Mouse (Mus musculus) layer of hippocampus, postnatal 36 days (tissue): ENCODE results near the gene Igf2. TPM values are rescaled to one million over a fixed set of nuclear protein-coding genes. Genes with fewer than 3 reads are reported as not detected.
A peak's percentile ranks its signal among the peaks of the same experiment; 100 is the strongest.

Experiments used
- DNase-seq, 2 experiments: peaks; one replicate each; pipeline ENCODE4 v3.0.0; 2022
- total RNA-seq, 2 experiments: library from RNA; stranded (reverse); gene quantifications; 2 replicates each; pipeline ENCODE4 v1.2.3; 2021

The Igf2 gene
- 100 to 1,000 TPM in 1 of 2 experiments, 10 to 100 TPM in 1; 61.7 to 106 TPM for total RNA-seq

DNA sequence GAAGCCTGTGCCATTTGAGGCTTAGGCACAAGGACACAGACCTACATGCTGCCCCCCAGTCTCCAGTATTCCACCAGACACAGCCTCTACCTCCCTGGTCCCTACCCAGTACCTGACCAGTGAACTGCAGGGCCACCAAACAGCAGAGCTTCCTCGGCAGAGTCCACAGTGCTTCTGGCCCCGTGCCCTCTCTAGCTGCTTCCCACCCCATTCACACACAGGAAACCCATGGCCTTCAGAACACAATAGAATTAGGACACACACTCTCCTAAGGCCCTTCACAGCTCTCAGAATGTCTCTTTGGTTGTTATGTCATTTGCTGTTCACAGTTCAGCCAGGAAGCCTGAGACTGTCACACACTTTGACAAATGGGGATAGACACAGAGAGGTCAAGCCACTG lies at the start of gene Igf2:
Igf2 (minus strand) TSS at position 158 of the 400 bp plus-strand sequence.
- DNase-seq, result no peak

DNA sequence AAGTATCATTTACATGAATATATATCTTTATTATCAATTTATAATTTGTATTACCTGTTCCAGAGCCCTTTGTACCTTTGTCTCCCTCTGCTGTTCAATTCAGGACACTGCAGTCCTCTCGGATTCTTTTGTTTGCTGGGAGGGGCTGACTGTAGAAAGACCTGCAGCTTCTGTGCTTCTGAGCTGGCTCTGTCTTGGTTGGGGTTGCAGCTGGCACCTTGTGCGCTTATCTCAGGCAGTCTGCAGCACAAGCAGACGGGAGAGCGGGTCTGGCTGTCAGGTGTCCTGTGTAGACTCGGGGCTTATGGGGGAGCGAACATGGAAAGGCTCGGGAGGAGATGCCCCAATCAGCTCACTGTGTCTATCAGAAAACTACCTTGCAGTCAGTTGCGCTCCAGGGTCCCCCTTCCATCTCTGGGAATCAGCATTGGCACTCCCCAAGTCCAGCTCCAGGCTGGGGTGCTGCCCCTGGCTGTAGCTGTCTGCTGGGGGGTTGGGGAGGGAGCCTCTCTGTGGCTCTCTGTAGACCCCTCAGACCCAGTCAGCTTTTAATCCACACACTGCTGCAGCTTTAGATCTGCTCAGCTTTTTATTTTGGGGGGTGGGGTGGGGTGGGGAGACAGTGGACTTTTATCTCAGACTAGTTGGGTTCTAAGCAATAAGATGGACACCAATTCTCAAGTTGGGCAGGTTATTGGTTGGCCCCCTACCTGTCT lies 48.3 kb upstream of the Igf2 start:
- peak; percentile 17 to 23 for DNase-seq

DNA sequence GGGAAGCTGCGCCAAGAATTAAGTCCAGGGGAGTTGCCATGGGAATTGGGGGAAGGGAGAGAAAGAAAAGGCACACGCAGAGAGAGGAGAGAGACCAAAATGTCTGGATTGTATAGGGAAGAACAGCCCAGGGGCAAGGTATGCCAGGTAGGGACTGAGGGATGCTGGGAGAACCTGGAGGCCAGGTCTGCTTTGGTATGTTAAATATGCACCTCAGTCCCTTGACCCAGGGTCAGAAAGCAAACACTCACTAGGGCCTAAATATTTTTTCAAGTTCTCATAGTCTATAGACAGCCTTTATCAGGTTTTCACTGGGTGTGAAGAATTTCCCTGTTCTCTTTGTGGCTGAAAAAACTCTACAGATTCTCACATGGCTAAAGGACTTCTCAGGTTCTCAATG lies 40.3 kb upstream of the Igf2 start:
- DNase-seq, result no peak

DNA sequence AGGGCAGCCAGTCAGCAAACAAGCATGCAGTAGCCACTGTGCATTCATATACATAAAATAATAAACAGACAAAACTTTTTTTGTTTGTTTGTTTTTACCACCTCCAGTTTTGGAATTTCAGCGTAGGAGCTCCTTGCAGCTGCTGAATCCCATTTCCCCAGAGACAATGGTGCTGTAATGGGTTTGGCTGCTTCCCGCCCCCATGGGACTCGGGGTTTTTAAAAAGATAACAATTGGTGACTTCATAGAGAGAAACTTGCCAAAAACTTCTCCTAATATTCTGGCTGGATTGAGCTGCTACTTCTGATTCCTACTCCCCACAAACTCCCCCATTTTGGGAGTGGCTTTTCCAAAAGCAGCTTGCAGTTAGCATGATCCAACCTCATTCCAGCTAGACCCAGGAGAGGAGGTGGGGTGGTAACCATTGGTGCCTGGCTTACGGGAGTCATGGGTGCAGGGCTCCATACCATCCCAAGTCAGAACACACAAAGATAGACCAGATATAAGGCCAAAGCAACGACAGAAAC lies 32.8 kb upstream of the Igf2 start:
- DNase-seq, result no peak

DNA sequence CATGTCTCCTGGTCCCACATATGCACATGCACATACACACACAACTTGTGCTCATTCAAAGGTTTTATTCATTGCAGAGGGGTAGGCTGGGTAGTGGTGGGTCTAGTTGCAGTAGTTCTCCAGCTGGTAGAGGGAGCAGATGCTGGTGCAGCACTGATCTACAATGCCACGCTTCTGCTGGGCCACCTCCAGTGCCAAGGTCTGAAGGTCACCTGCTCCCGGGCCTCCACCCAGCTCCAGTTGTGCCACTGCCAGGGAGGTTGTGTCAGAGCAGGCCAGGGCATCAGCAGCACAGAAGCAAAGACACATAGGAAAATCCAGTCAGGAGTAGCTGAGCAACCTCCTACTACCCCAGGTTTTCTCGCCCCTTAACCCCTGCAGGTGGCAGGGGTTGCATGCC lies 12.0 kb upstream of the Igf2 start:
- no peak for DNase-seq

DNA sequence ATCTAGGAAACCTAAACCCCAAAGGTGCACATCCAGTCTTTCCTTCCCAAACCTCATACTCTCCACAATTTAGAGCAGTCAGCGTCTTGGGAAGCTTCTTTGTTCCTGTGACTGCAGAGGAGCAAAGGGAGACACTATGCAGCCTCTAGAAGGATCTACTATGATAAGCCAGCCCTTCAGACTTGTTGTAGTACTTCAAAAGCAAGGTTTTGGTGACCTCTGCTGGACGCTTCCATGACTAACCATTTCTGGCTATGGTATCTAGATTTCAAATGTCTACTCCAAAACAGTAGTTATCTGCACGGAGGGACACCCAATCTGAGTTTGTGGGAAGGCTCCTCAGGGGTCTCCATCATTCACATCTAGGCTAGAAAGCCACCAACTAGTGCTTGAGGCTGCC lies 9.0 kb upstream of the Igf2 start:
- DNase-seq, result peak in 1 of 2 experiments; percentile 48

DNA sequence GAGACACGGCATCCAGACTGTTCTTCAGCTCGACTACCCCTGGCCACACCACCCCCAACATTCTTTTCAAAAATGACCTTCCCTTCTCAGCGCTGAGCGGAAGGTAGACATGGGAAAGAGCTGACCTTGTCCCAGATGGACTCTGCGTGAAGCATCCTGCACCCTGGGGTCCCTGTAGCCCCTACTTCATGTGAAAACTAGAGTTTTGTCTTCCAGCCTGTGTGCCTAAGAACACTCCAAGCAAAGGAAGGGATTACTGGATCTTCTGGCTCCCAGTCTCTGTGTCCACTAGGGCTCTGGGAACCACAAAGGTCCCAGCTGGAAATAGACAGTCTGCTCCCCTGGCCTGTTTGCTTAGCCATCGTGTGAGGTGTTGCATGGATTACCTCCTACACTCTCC lies 8.5 kb upstream of the Igf2 start:
- DNase-seq, result no peak

DNA sequence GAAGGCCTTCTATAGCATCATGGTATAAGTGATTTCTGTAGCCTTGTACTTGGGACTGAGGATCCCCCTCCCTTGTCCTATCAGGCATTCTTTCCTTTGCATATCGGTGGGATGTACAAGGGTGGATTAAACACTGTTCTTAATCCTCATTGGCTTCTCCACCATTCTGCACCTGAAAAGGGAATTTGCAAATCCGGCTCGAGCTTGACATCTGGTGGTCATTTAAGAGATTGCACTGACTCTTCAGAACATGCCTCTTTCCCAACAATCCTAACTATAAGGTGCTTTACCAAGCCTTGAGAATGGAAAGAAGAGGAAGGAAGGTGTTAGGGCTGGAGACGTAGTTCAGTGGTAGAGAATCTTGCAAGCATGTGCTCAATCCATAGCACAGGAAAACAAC lies 5.5 kb upstream of the Igf2 start:
- peak in 1 of 2 experiments; percentile 63 for DNase-seq

DNA sequence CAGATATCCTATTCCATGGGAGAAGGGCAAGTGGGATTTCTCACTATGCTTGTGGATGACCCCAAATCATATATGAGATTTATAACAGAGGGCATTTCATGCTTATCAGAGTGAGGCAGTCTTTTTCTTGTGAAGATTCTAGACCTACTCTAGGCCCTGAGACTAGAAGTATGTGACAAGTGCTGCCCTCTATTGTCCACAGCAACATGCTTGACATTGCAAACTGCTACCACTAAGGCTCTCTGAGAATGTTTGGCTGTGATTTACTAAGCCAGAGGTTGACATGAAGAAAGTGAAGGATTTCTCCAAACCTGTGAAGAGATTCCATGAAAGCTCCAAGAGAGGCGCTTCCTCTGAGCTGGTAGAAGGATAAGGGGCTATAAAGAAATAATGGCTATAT lies 4.5 kb upstream of the Igf2 start:
- no peak for DNase-seq

DNA sequence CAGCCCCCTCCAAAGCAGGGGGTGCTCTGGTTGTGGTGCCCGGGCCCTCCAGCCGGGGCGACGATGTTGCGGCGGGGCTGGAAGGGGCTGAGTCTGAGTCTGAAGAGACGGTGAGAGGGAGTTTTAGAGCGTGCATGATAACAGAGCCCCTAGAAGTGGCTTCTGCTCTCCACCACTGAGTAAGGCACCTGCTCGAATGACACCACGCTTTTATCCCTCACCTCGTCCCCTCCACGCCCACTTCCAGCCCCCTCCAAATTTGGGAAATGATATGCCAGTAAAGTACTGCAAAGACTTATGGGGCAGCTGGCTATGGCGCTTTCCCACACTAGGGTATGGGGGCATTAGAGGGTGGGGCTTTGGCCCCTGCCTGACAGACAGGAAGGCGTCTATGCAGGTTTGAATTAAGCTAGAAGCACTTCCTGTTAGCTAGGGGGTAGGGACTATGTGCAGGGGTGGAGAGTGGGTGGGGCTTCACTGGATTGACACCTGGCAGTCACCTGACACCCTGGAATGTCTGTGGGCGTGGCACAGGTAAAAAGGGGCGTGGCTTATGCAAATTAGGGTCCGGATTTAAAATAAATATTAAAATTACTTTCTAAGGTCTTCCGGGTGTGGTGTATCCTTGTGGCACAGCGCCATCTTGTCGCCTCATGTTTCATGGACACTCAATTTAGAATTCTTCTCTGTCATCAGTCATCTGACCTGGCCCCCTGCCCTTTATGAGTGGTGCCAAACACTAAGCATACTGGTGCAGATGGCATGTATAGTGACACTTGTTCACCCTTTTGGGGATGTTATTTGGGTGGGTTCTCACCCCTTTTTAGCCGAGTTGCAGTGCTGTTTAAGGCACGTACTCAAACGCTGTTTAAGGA lies 3.4 kb upstream of the Igf2 start, which contains the start of gene Gm49394:
Gm49394 (minus strand) TSS at position 192 of the 875 bp plus-strand sequence.
- no peak for DNase-seq

DNA sequence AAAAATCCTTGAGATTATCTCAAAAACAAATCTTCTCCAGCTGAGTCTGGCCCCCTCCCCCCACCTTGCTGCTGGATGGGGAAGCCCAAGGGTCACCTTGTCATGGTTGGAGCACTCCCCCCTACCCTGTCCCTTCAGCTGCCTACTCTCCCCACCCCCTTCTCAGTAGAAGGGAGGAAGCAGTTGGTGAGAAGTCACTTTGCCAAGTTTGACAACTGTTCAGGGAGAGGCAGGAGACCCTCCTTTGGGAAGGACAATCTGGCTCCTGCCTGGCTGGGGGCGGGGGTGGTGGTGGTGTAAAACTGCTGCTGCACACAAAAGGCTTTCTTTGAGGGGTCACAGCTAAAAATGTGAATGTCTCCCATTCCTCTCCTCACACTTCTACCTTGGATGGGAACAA lies 1.7 kb upstream of the Igf2 start:
- DNase-seq, result no peak

DNA sequence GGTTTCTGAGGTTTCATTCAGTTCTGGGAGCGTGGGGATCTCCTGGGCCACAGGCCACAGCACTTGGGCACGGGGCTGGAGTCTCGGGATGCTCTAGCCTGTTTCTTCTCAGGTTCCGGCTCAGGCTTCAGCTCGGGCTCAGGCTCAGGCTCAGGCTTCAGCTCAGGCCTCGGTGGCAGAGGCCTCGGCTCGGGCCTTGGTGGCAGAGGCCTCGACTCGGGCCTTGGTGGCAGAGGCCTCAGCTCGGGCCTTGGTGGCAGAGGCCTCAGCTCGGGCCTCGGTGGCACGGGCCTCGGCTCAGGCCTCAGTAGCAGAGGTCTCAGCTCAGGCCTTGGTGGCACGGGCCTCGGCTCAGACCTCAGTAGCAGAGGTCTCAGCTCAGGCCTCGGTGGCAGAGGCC lies 905 bp upstream of the Igf2 start:
- DNase-seq, result no peak

DNA sequence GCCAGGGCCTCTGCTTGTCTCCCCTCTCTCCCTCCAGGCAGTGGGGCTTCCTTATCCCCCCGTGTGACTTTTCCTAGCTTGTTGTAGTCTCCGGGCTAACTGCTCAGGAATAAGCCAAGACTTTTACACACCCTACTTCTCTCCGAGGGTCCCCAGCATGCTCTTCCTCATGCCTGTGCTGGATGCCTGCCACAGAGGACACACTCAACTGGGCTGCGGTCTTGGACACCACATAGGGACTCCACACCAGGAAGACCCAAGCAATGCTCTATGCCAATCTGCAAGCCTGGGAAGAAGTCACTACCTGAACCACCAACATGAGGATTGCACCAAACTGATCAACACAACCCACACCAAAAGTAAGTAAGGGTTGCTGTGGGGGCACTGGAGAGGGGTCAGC lies 507 bp downstream of the Igf2 start:
- DNase-seq, result no peak

DNA sequence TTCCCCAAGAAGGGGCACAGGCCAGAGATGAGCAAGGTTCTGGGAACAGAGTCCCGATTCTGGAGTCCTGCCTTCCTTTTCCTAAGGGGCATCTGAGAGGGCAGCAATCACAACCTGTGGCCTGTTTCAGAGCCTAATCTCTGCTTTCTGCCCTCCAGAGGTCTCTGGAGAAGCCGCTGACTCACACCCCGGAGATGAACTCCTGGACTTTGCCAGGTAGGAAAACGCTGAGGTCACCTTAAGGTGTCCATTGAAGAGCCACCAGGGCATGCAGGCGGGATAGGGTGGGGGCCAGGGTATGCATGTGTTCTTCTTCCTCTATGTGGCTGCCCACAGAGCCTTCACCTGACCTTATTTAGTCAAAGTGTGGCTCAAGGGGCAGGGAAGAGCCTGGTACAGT lies 1.3 kb downstream of the Igf2 start:
- no peak for DNase-seq

DNA sequence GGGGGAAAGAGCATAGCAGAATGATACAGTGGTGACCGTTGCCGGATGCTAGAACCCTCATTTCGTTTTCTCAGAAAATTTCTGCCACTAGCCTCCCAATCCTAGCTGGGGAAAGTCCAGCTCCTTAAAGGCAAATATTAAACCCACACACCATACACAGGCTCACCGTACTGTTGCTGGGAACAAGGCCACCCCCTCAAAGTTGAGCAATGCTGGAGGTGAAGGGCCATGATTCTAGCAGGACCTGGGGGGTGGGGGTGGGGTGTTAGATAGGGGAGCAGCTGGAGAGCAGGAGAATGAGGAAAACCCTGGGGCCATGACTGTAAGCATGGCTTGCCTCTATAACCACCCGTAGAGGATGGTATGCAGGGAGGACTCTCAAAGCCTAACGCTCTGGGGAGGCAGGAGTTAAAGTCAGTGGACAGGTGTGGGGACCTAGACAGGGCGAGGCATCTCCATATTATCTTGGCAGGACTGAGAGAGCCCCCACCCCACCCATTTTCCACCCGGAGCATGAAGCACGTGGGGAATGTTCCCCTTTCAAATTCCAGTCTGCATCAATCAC lies 2.1 kb downstream of the Igf2 start:
- no peak for DNase-seq

DNA sequence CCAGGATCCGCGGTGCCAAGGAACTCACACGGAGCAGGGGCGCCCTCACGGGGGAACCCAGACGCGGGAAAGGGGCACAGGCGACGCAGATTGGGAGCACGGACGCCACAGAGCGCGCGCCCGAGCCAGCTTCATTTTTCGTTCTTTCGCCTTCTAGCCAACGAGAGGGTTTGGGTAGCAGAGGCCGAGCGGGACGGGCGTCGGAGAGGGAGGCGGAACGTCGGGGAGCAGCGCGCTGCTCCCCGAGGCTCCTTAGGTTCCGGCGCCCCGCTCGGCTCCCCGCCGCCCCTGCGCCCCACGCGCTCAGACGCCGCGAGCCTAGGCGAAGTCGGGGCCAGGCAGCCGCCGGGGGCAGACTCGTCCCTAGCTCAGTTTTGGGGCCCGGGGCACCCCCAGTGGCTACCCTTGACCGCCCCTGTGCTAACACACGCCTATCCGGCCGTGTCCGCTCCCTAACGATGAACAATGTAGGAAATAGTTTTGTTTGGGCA lies 2.6 kb downstream of the Igf2 start:
- DNase-seq, result no peak

DNA sequence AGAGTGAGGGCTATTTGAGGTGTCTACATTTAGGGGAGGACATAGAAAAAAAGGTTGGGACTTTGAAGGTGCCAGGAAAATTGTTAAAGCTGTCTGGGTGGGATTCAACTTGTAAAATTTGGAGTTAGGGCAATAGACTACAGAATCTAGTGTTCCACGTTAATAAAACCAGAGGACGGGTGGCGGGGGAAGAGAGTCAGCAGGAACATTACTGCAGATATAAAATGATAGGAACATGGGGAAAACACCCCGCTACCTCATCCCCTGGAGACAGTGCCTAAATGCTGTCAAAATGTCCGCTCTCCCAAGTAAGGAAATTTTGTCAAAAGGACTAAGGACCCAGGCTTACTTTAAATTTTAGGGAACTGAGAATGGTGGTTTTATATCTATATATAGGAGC lies 3.5 kb downstream of the Igf2 start:
- DNase-seq, result no peak

DNA sequence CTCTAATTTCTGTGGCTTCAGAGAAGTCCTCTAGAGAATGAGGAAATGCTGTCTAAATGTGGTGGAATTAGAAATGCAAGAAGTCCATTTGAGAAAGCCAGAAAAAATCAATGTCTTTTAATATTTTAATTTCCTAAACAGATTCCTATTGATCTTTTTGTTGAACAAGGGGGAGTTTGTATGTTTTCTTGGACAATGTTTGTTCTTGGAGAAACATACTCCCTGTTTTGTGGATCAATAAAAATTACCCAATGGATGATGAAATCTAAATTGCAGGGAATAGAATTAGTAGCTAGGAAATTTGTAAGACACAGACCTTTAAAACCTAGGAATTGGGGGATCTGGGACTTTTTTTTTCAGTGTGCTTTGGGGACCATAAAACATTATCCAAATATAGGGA lies 4.8 kb downstream of the Igf2 start:
- no peak for DNase-seq

DNA sequence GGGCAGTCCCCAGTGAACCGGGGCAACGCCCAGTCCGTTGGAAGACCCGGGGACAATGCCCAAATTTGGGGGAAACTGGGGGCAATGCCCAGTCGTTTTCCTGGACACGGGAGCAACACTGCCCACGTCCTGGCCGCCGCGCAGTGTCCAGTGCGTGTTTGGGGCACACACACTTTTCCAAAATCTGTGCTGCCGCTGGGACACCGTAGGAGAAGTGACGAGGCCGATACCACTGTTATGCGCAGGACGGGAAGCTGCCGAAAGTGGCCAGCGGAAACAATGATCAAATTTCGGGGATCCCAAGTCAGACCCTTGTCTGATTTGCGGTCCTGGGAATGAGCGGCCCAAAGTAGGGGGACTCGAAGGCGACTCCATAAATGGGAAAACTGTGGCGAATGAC lies 5.6 kb downstream of the Igf2 start:
- DNase-seq, result no peak

DNA sequence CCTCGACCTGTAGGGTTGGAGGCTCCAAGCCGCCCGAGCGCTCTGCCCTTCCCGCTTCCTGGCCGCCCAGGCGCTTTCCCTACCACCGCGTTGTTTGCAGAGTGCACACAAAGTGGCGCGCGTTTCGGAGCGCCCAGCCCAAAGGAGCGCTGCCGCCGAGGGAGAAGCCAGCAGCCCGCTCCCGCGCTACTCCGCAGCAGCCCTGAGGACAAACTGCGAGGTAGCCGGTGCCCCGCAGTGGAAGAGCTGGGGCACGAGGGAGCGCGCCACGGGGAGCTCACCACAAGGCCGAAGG lies 6.0 kb downstream of the Igf2 start:
- no peak for DNase-seq

DNA sequence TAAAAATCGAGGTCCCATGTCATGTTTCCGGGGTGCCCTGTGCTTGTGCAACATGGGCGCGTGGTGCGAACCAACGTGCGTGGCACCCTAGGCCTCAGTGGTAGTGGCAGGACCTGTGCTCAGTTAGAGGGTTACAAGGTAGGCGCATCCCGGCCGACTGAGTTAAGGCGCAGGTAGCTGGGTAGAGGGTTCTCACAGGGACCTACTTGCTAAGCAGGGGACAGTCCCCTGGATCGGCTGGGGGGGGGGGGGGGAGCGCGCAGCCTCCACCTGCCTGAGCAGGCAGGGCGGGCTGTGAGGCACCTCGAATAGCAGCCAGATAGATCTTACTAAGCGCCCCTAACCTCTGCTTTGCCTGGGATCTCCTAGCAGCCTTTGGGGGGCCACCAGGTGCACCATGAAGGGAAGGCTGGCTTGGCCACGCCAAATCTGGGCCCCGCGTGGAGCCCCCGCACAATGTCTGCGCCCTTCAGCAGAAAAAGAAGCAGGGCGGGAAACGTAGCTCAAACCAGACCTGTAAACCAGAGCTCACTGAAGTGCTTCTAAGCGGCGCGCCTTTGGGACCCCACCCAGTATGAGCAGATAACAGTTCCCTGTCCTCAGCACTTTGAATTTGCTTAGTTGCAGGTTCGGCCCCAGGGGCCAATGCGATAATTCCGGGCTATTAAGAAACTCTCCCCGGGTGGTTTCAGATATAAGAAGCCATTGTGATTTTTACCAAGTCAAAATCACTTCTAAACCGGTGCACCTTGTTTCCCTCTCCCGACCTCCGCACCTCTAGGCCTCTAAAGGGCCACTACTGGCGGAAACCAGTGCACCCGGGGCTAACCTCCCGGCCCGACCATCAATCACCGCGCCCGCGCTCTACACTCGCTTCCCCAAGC lies 6.6 kb downstream of the Igf2 start:
- DNase-seq, result no peak

DNA sequence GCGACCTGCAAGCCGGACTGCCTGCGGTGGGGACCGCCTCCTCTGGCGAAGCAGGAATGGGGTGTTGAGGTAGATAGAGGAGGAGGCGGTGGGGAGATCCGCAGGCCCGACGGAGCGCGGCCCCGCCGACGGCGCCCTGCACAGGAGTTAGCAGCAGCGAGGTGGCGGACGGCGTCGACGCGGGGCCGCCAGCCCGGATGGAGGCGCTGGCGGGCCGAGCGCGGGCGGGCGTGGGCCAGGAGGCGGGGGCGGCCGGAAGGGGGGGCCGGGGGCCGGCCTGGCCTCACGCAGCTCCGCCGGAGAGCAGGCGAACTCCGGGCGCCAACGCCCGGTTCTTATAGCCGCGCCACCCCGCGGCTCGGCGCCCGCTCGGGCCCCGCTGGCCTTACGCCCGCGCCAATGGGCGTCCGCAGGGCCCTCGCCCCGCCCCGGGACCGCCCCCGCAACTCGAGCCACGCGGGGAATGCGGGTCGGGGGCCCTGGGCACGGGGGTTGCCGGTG lies 7.4 kb downstream of the Igf2 start:
- DNase-seq, result no peak
